Mouse (Mus musculus): Measurements from ENCODE around the gene Cpeb3. TPM values are rescaled to one million over a fixed set of nuclear protein-coding genes. Genes with fewer than 3 reads are reported as not detected.

Gene Cpeb3
- polyA plus RNA-seq, 1 experiment from 2014 or later: 10.1 TPM

GRCm38 (mm10) chr19:37133666-37134065 lies 74.7 kb downstream of the Cpeb3 start:
- H3K4me3 ChIP-seq: no peak overlapping the region
- no peaks in the 10 kb centered on the region for H3K36me3 ChIP-seq
- no peak overlapping the region for H3K27ac ChIP-seq (replicated peaks)
- no peaks in the 10 kb centered on the region for H3K4me1 ChIP-seq
- H3K4me2 ChIP-seq (replicated peaks): no peak overlapping the region
- H3K27me3 ChIP-seq: no peaks in the 10 kb centered on the region
- H3K9ac ChIP-seq (replicated peaks): no peak overlapping the region
- 85% methylated on average over 4 of the region's 4 CpGs for WGBS
- ATAC-seq (replicated peaks): no peak
- H3K9me3 ChIP-seq: no peaks in the 10 kb centered on the region

DNA sequence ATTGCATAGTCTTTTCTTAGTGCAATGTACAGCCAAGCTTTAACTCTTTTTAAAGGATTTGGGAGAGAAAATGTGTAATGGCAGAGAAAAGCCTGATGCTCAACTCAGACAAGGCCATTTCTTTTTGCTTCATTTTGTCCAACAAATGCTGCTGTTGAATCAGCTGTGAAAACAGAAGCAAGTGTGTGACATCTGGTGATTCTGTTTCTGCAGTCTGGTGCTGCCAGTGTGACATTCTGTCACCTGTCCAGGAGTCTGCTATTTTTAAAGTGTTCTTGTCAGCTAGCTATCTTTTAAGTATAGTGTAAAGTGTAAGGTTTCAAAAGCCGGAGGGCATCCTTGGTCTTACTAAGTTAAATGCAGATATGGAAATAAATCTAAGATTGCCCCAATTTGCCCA lies 76.7 kb downstream of the Cpeb3 start:
- no peak overlapping the region for H3K27ac ChIP-seq (replicated peaks)
- 83% methylated on average over 1 of the region's 1 CpGs for WGBS
- no peaks in the 10 kb centered on the region for H3K27me3 ChIP-seq
- H3K4me1 ChIP-seq: no peaks in the 10 kb centered on the region
- H3K9me3 ChIP-seq: no peaks in the 10 kb centered on the region
- no peak overlapping the region for H3K9ac ChIP-seq (replicated peaks)
- no peaks in the 10 kb centered on the region for H3K36me3 ChIP-seq
- no peak overlapping the region for H3K4me2 ChIP-seq (replicated peaks)
- H3K4me3 ChIP-seq: no peak overlapping the region
- no peak for ATAC-seq (replicated peaks)

- H3K4me2 ChIP-seq (replicated peaks): no peak overlapping the region
- WGBS: 98% methylated on average over 4 of the region's 4 CpGs
- H3K9me3 ChIP-seq: no peaks in the 10 kb centered on the region
- H3K27me3 ChIP-seq: no peaks in the 10 kb centered on the region
- no peak overlapping the region for H3K27ac ChIP-seq (replicated peaks)
- no peak overlapping the region for H3K9ac ChIP-seq (replicated peaks)
- H3K36me3 ChIP-seq: no peaks in the 10 kb centered on the region
- no peaks in the 10 kb centered on the region for H3K4me1 ChIP-seq
- ATAC-seq (replicated peaks): no peak
- no peak overlapping the region for H3K4me3 ChIP-seq
Observed at GRCm38 (mm10) chr19:37128461-37128860, 79.9 kb downstream of the Cpeb3 start.

GRCm38 (mm10) chr19:37127018-37127567 lies 81.3 kb downstream of the Cpeb3 start:
- H3K9me3 ChIP-seq: no peaks in the 10 kb centered on the region
- no peak overlapping the region for H3K9ac ChIP-seq (replicated peaks)
- no peak for ATAC-seq (replicated peaks)
- no peak overlapping the region for H3K4me2 ChIP-seq (replicated peaks)
- H3K36me3 ChIP-seq: no peaks in the 10 kb centered on the region
- 82% methylated on average over 5 of the region's 5 CpGs for WGBS
- H3K4me1 ChIP-seq: no peaks in the 10 kb centered on the region
- H3K27me3 ChIP-seq: no peaks in the 10 kb centered on the region
- no peak overlapping the region for H3K4me3 ChIP-seq
- H3K27ac ChIP-seq (replicated peaks): no peak overlapping the region

DNA sequence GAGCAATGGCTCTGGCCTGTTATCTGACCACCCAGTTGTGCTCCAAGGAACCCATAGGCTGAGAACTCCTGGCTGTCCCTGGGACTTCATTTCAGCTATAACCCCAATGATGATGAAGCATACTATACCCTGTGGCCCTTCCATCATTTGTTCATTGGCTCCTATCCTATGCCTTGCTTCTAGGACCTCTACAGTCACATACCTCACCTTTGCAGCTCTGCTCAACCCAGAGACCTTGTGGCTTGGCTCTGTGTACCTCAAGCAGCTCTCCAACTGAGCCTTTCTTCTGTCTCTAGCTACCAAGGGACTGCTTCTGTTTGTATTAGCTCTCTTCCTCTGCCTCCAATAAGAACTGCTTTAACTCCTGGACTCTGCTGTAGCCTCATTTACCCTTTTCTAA lies 83.4 kb downstream of the Cpeb3 start:
- no peaks in the 10 kb centered on the region for H3K9me3 ChIP-seq
- H3K27me3 ChIP-seq: no peaks in the 10 kb centered on the region
- no peak overlapping the region for H3K4me3 ChIP-seq
- no peak overlapping the region for H3K27ac ChIP-seq (replicated peaks)
- H3K9ac ChIP-seq (replicated peaks): no peak overlapping the region
- no peaks in the 10 kb centered on the region for H3K36me3 ChIP-seq
- ATAC-seq (replicated peaks): no peak
- no peaks in the 10 kb centered on the region for H3K4me1 ChIP-seq
- no peak overlapping the region for H3K4me2 ChIP-seq (replicated peaks)

DNA sequence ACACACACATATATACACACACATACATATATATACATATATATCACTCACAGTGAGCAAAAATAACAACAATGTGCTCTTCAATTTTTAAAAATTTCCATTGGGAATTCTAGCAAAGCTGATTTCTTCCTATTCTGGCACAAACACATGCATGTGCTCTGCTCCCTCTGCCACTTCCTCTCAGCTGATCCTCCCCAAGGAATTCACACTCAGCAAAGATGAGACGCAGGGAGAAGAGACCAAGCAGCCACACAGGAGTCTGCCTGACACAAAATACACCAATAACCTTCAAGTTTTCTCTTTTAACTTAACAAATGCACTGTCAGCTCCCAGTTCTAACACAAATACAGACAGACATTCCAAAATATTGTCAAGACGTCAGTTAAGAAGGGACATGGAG lies 89.1 kb downstream of the Cpeb3 start:
- H3K9me3 ChIP-seq: no peaks in the 10 kb centered on the region
- 82% methylated on average over 2 of the region's 2 CpGs for WGBS
- no peak overlapping the region for H3K4me3 ChIP-seq
- no peak overlapping the region for H3K4me2 ChIP-seq (replicated peaks)
- no peaks in the 10 kb centered on the region for H3K36me3 ChIP-seq
- no peak overlapping the region for H3K27ac ChIP-seq (replicated peaks)
- no peak overlapping the region for H3K9ac ChIP-seq (replicated peaks)
- H3K4me1 ChIP-seq: no peaks in the 10 kb centered on the region
- H3K27me3 ChIP-seq: no peaks in the 10 kb centered on the region
- ATAC-seq (replicated peaks): no peak

DNA sequence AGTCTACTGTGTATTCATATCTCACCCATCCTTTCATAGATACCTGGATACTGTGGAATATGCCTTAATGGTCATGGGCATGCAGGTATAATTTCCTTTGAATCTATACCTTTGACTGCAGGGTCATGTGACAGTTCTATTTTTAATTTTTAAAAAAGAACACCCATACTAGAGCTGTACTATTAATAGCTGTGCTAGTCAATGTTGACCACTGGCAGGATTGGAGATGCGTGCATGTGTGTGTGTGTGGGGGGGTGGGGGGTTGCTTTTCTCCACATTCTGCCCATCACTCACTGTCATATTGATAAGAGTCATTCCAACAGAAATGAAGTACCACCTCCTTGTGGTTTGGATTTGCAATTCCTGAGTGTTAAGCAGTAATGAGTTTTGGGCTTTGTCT lies 92.6 kb downstream of the Cpeb3 start:
- H3K27me3 ChIP-seq: no peaks in the 10 kb centered on the region
- no peaks in the 10 kb centered on the region for H3K4me1 ChIP-seq
- H3K9ac ChIP-seq (replicated peaks): no peak overlapping the region
- ATAC-seq (replicated peaks): no peak
- no peak overlapping the region for H3K4me3 ChIP-seq
- H3K4me2 ChIP-seq (replicated peaks): no peak overlapping the region
- H3K27ac ChIP-seq (replicated peaks): no peak overlapping the region
- H3K36me3 ChIP-seq: no peaks in the 10 kb centered on the region
- WGBS: 94% methylated on average over 1 of the region's 1 CpGs
- H3K9me3 ChIP-seq: no peaks in the 10 kb centered on the region

DNA sequence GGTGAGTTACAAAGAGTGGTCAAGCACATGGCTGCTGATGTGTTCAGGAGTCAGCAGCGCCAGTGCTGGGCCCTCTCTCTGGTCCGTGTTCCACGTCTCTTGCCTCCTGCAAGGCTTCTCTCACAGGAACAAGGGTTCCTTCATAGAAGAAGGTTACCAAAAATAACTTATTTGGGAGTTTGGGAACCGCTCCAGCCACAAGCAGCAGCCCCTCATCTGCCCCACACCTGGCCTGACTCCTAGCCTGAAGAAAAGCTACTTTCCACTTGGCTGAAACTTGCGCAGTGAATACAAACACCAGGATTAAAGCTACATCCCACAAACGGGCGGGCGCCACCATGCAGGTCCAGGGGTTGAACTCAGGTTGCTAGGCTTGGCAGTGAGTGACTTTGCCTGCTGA lies 93.0 kb downstream of the Cpeb3 start:
- Histone ChIP-seq H3K4me1 (no peaks in the 10 kb centered on the region), H3K4me3 (no peak overlapping the region), H3K9me3 (no peaks in the 10 kb centered on the region), H3K36me3 (no peaks in the 10 kb centered on the region), H3K9ac (replicated peaks) (no peak overlapping the region), H3K4me2 (replicated peaks) (no peak overlapping the region), H3K27me3 (no peaks in the 10 kb centered on the region), H3K27ac (replicated peaks) (no peak overlapping the region)
- ATAC-seq (replicated peaks): no peak
- 83% methylated on average over 8 of the region's 8 CpGs for WGBS

- Histone ChIP-seq H3K9me3 (no peaks in the 10 kb centered on the region), H3K4me2 (replicated peaks) (no peak overlapping the region), H3K36me3 (no peaks in the 10 kb centered on the region), H3K4me1 (no peaks in the 10 kb centered on the region), H3K27me3 (no peaks in the 10 kb centered on the region), H3K27ac (replicated peaks) (no peak overlapping the region), H3K9ac (replicated peaks) (no peak overlapping the region), H3K4me3 (no peak overlapping the region)
- WGBS: 79% methylated on average over 6 of the region's 6 CpGs
- no peak for ATAC-seq (replicated peaks)
Observed at GRCm38 (mm10) chr19:37111831-37112230, 96.6 kb downstream of the Cpeb3 start.

DNA sequence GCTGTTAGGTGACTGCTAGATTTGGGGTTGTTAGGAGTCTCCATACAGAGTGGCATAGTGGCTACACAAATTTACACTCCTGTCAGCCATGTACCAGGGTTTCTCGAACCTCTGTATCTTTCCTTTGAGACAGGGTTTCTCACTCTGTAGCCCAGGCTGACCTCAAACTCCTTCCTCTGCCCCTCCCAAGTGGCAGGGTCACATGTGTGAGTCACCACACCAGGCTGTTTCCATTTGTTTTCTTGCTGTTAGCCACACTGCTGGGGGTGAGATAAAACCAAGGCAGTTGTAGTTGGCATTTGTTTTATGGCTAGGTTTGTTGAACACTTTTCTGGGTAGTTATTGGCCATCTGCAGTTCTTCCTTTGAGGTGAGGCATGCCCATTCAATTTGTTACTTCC lies 97.9 kb downstream of the Cpeb3 start:
- ATAC-seq (replicated peaks): no peak
- 68% methylated on average over 1 of the region's 1 CpGs for WGBS
- no peak overlapping the region for H3K9ac ChIP-seq (replicated peaks)
- H3K9me3 ChIP-seq: no peaks in the 10 kb centered on the region
- H3K27me3 ChIP-seq: no peaks in the 10 kb centered on the region
- no peak overlapping the region for H3K4me2 ChIP-seq (replicated peaks)
- H3K27ac ChIP-seq (replicated peaks): no peak overlapping the region
- no peaks in the 10 kb centered on the region for H3K4me1 ChIP-seq
- H3K36me3 ChIP-seq: no peaks in the 10 kb centered on the region
- no peak overlapping the region for H3K4me3 ChIP-seq

GRCm38 (mm10) chr19:37109853-37110252 lies 98.5 kb downstream of the Cpeb3 start:
- Histone ChIP-seq H3K4me3 (no peak overlapping the region), H3K4me2 (replicated peaks) (no peak overlapping the region), H3K36me3 (no peaks in the 10 kb centered on the region), H3K4me1 (no peaks in the 10 kb centered on the region), H3K27me3 (no peaks in the 10 kb centered on the region), H3K27ac (replicated peaks) (no peak overlapping the region), H3K9ac (replicated peaks) (no peak overlapping the region), H3K9me3 (no peaks in the 10 kb centered on the region)
- WGBS: 87% methylated on average over 4 of the region's 4 CpGs
- no peak for ATAC-seq (replicated peaks)

DNA sequence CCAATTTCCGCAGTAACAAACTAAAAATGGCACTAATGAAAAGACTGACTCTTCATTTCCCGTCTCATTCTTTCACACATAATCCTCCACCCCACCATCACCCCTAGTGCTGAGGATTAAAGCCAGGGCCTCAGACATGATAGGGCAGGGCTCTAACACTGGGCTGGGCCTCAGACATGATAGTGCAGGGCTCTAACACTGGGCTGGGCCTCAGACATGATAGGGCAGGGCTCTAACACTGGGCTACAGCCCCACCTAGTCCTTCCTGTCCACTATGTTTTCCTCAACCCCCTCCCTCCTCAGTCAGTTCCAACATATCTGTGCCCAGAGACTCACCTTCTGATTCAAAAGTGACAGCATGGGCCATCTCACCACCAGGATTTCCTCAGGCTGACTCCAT lies 107.7 kb downstream of the Cpeb3 start:
- H3K36me3 ChIP-seq: no peaks in the 10 kb centered on the region
- 81% methylated on average over 2 of the region's 2 CpGs for WGBS
- no peaks in the 10 kb centered on the region for H3K4me1 ChIP-seq
- H3K4me3 ChIP-seq: no peak overlapping the region
- no peaks in the 10 kb centered on the region for H3K9me3 ChIP-seq
- H3K9ac ChIP-seq (replicated peaks): no peak overlapping the region
- no peaks in the 10 kb centered on the region for H3K27me3 ChIP-seq
- no peak for ATAC-seq (replicated peaks)
- H3K4me2 ChIP-seq (replicated peaks): no peak overlapping the region
- no peak overlapping the region for H3K27ac ChIP-seq (replicated peaks)

- Histone ChIP-seq H3K4me2 (replicated peaks) (no peak overlapping the region), H3K4me1 (peaks cover 3% of the 10 kb centered on the region), H3K9ac (replicated peaks) (no peak overlapping the region), H3K27ac (replicated peaks) (no peak overlapping the region), H3K27me3 (no peaks in the 10 kb centered on the region), H3K9me3 (no peaks in the 10 kb centered on the region), H3K36me3 (no peaks in the 10 kb centered on the region), H3K4me3 (no peak overlapping the region)
- no peak for ATAC-seq (replicated peaks)
- 79% methylated on average over 4 of the region's 4 CpGs for WGBS
Observed at GRCm38 (mm10) chr19:37095666-37096330, 112.6 kb downstream of the Cpeb3 start.

Measured in forebrain, embryonic 15.5 days (tissue).